Mouse (Mus musculus) cortical plate, adult 2 months (tissue): ENCODE results near the gene Atl3.

Experiments used
- CTCF ChIP-seq: fragments of 200-500 bp; IDR thresholded peaks from 2 replicates; pipeline ENCODE4 v1.5.1; 2011; ENCODE audit warnings: mild to moderate bottlenecking, control low read depth, low read length; ENCODE audit not compliant: insufficient read depth; ENCODE audit errors: extremely low read depth
- POLR2A ChIP-seq: fragments of 200-500 bp; IDR thresholded peaks from 2 replicates; pipeline ENCODE4 v1.6.1; 2011; ENCODE audit warnings: mild to moderate bottlenecking, low read length, control low read depth; ENCODE audit not compliant: insufficient read depth; ENCODE audit errors: extremely low read depth

DNA sequence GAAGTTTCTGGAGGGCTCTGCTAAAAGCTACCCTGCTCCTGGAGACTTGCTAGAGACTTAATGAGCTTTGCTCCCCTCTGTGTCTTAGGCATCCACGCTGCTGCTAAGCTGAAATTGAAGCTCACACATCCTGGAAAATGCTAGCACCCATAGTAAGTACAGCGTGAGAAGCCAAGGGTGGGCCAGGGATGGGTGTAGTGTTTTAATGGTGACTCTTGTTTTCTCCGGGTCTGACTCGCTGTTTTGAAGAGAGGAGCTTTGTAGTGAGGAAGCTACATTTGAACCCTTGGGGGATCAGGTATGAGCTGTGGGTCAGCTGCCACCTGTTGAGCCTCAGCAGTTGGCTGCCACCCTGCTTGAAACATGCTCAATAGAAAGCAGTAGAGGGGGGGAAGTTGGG is 64.0 kb downstream of the Atl3 start:
- TF ChIP-seq CTCF (no peak), POLR2A (no peak)
